Mouse (Mus musculus) G1E (cell line): ENCODE measurements around the gene Usp24.

ENCODE experiments used
- CTCF ChIP-seq: IDR thresholded peaks from 2 replicates; pipeline ENCODE4 v1.5.1; 2012; ENCODE audit warnings: low read depth, low read length, inconsistent platforms, mixed read lengths
- GATA1 ChIP-seq: IDR thresholded peaks from 2 replicates; pipeline ENCODE4 v1.6.1; 2012; ENCODE audit warnings: borderline replicate concordance, low read length, inconsistent platforms, mixed read lengths
- TAL1 ChIP-seq: conservative IDR thresholded peaks from 2 replicates; pipeline ENCODE4 v1.6.1; 2012; ENCODE audit warnings: low read depth, low read length, inconsistent platforms, mixed read lengths

- peak; percentile 18; the same call in 1 of the 2 replicates for TF ChIP-seq CTCF
- no peak for TF ChIP-seq GATA1
- no peak for TF ChIP-seq TAL1
Observed at GRCm38 (mm10) chr4:106472335-106472734, 156.3 kb downstream of the Usp24 start.
